Mouse (Mus musculus) lung, postnatal 0 days (tissue): ENCODE data around the gene Olfr656.

Source experiments
- CTCF ChIP-seq: IDR thresholded peaks from 2 replicates; pipeline ENCODE4 v1.5.1; 2016; ENCODE audit warnings: antibody characterized with exemption, mild to moderate bottlenecking
- EP300 ChIP-seq: IDR thresholded peaks from 2 replicates; pipeline ENCODE4 v1.6.1; 2016; ENCODE audit warnings: antibody characterized with exemption, mild to moderate bottlenecking, control low read depth

GRCm38 (mm10) chr7:104613655-104614054 is at the start of gene Olfr656:
- no peak for TF ChIP-seq CTCF
- TF ChIP-seq EP300, result no peak
